Mouse (Mus musculus) midbrain, embryonic 16.5 days (tissue): ENCODE data around the gene Tbxas1. TPM values are rescaled to one million over a fixed set of nuclear protein-coding genes. Genes with fewer than 3 reads are reported as not detected.

Experiments used
- ATAC-seq: fragments of 200-750 bp; cut with Nextera tagmentation; 2 replicates; pipeline ENCODE4 v1.8.0; 2017; ENCODE audit warnings: moderate TSS enrichment
- H3K27ac ChIP-seq: fragments of 300-500 bp; sonication (generic); 2 replicates; pipeline ENCODE4 v1.5.1; 2014; ENCODE audit warnings: mild to moderate bottlenecking, low read length, mixed read lengths
- H3K27me3 ChIP-seq: fragments of 300-500 bp; sonication (generic); 2 replicates; pipeline ENCODE4 v1.6.1; 2014; ENCODE audit warnings: low read depth, low read length, mixed read lengths; ENCODE audit not compliant: control insufficient read depth, insufficient read depth
- H3K36me3 ChIP-seq: fragments of 300-500 bp; sonication (generic); 2 replicates; pipeline ENCODE4 v1.6.1; 2014; ENCODE audit warnings: mild to moderate bottlenecking, low read length, moderate library complexity, mixed read lengths; ENCODE audit not compliant: control insufficient read depth, insufficient read depth
- H3K4me1 ChIP-seq: fragments of 300-500 bp; sonication (generic); 2 replicates; pipeline ENCODE4 v1.6.1; 2014; ENCODE audit warnings: mild to moderate bottlenecking, low read length, mixed read lengths; ENCODE audit not compliant: control insufficient read depth, insufficient read depth
- H3K4me2 ChIP-seq: fragments of 300-500 bp; sonication (generic); 2 replicates; pipeline ENCODE4 v1.6.1; 2014; ENCODE audit warnings: mild to moderate bottlenecking, low read length, mixed read lengths
- H3K4me3 ChIP-seq: fragments of 300-500 bp; sonication (generic); 2 replicates; pipeline ENCODE4 v1.5.1; 2014; ENCODE audit warnings: low read depth, mild to moderate bottlenecking, low read length, moderate library complexity, mixed read lengths
- H3K9ac ChIP-seq: fragments of 300-500 bp; sonication (generic); 2 replicates; pipeline ENCODE4 v1.6.1; 2014; ENCODE audit warnings: low read depth, low read length, mixed read lengths
- H3K9me3 ChIP-seq: fragments of 300-500 bp; sonication (generic); replicated peaks from 2 replicates; pipeline ENCODE4 v1.6.1; 2014; ENCODE audit warnings: mild to moderate bottlenecking, low read length, mixed read lengths; ENCODE audit not compliant: control insufficient read depth, poor library complexity, severe bottlenecking
- WGBS: fragments of 180-500 bp; shearing (Covaris S2); extraction: QIAGEN DNeasy Blood & Tissue Kit; methylation state at CpG from one replicate; pipeline ENCODE4 v1.1.7; 2014; 5-methylcytosine and 5-hydroxymethylcytosine counted together
- polyA plus RNA-seq: library from polyadenylated mRNA; unstranded; fragments of >200 nt; fragmentation: Nextera tagmentation; extraction: Ambion mirVana; gene quantifications from 2 replicates; pipeline ENCODE4 v1.2.1, GENCODE M21; 2015

Gene Tbxas1
- 1.8 TPM in 2 replicates for polyA plus RNA-seq

GRCm38 (mm10) chr6:38875258-38876070 lies at the start of gene Tbxas1:
Tbxas1 (plus strand) TSS chr6:38875404.
- peak; percentile 36 for ATAC-seq
- H3K27me3 ChIP-seq, result no peaks in the 10 kb centered on the region
- H3K4me1 ChIP-seq, result peaks cover 37% of the 10 kb centered on the region
- no peaks in the 10 kb centered on the region for H3K9me3 ChIP-seq
- H3K9ac ChIP-seq, result peak within 1 kb of the TSS; percentile 100
- H3K27ac ChIP-seq, result peak within 1 kb of the TSS; percentile 99
- WGBS, result under 1% methylated on average over 52 of the region's 77 CpGs
- H3K4me2 ChIP-seq, result peak within 1 kb of the TSS; percentile 78
- peak within 1 kb of the TSS; percentile 100 for H3K4me3 ChIP-seq
- no peaks in the 10 kb centered on the region for H3K36me3 ChIP-seq

GRCm38 (mm10) chr6:38825886-38826285 lies 49.3 kb upstream of the Tbxas1 start:
- H3K4me3 ChIP-seq, result no peak overlapping the region
- no peaks in the 10 kb centered on the region for H3K36me3 ChIP-seq
- H3K4me1 ChIP-seq, result no peaks in the 10 kb centered on the region
- no peaks in the 10 kb centered on the region for H3K9me3 ChIP-seq
- H3K27ac ChIP-seq, result no peak overlapping the region
- H3K9ac ChIP-seq, result no peak overlapping the region
- no peak overlapping the region for H3K4me2 ChIP-seq
- no peak for ATAC-seq
- no peaks in the 10 kb centered on the region for H3K27me3 ChIP-seq

GRCm38 (mm10) chr6:38826857-38827256 lies 48.3 kb upstream of the Tbxas1 start:
- H3K4me2 ChIP-seq, result no peak overlapping the region
- no peaks in the 10 kb centered on the region for H3K4me1 ChIP-seq
- no peak overlapping the region for H3K4me3 ChIP-seq
- H3K27ac ChIP-seq, result no peak overlapping the region
- H3K9ac ChIP-seq, result no peak overlapping the region
- 89% methylated on average over 3 of the region's 3 CpGs for WGBS
- no peak for ATAC-seq
- H3K9me3 ChIP-seq, result no peaks in the 10 kb centered on the region
- no peaks in the 10 kb centered on the region for H3K27me3 ChIP-seq
- no peaks in the 10 kb centered on the region for H3K36me3 ChIP-seq

GRCm38 (mm10) chr6:38827435-38827834 lies 47.8 kb upstream of the Tbxas1 start:
- WGBS, result 84% methylated on average over 5 of the region's 5 CpGs
- no peak overlapping the region for H3K27ac ChIP-seq
- H3K27me3 ChIP-seq, result no peaks in the 10 kb centered on the region
- H3K9ac ChIP-seq, result no peak overlapping the region
- H3K36me3 ChIP-seq, result no peaks in the 10 kb centered on the region
- no peaks in the 10 kb centered on the region for H3K4me1 ChIP-seq
- H3K9me3 ChIP-seq, result no peaks in the 10 kb centered on the region
- H3K4me2 ChIP-seq, result no peak overlapping the region
- no peak for ATAC-seq
- no peak overlapping the region for H3K4me3 ChIP-seq

GRCm38 (mm10) chr6:38828211-38828610 lies 47.0 kb upstream of the Tbxas1 start:
- Histone ChIP-seq H3K4me1 (no peaks in the 10 kb centered on the region), H3K4me3 (no peak overlapping the region), H3K27me3 (no peaks in the 10 kb centered on the region), H3K9ac (no peak overlapping the region), H3K36me3 (no peaks in the 10 kb centered on the region), H3K9me3 (no peaks in the 10 kb centered on the region), H3K4me2 (no peak overlapping the region), H3K27ac (no peak overlapping the region)
- WGBS, result 93% methylated on average over 2 of the region's 2 CpGs
- ATAC-seq, result no peak

GRCm38 (mm10) chr6:38829452-38829851 lies 45.8 kb upstream of the Tbxas1 start:
- Histone ChIP-seq H3K4me1 (no peaks in the 10 kb centered on the region), H3K9ac (no peak overlapping the region), H3K4me2 (no peak overlapping the region), H3K27ac (no peak overlapping the region), H3K36me3 (no peaks in the 10 kb centered on the region), H3K9me3 (no peaks in the 10 kb centered on the region), H3K4me3 (no peak overlapping the region), H3K27me3 (no peaks in the 10 kb centered on the region)
- WGBS, result 88% methylated on average over 3 of the region's 3 CpGs
- ATAC-seq, result no peak

GRCm38 (mm10) chr6:38833721-38834120 lies 41.5 kb upstream of the Tbxas1 start:
- H3K4me2 ChIP-seq, result no peak overlapping the region
- ATAC-seq, result no peak
- no peaks in the 10 kb centered on the region for H3K36me3 ChIP-seq
- 94% methylated on average over 3 of the region's 3 CpGs for WGBS
- H3K4me1 ChIP-seq, result no peaks in the 10 kb centered on the region
- H3K27ac ChIP-seq, result no peak overlapping the region
- no peak overlapping the region for H3K9ac ChIP-seq
- H3K27me3 ChIP-seq, result no peaks in the 10 kb centered on the region
- no peak overlapping the region for H3K4me3 ChIP-seq
- no peaks in the 10 kb centered on the region for H3K9me3 ChIP-seq

- no peaks in the 10 kb centered on the region for H3K9me3 ChIP-seq
- no peak overlapping the region for H3K4me3 ChIP-seq
- WGBS, result 86% methylated on average over 2 of the region's 2 CpGs
- H3K4me2 ChIP-seq, result no peak overlapping the region
- no peaks in the 10 kb centered on the region for H3K36me3 ChIP-seq
- H3K4me1 ChIP-seq, result peaks cover under 1% of the 10 kb centered on the region; the same call in 1 of the 2 replicates
- H3K9ac ChIP-seq, result no peak overlapping the region
- H3K27ac ChIP-seq, result no peak overlapping the region
- no peak for ATAC-seq
- H3K27me3 ChIP-seq, result no peaks in the 10 kb centered on the region
Observed at GRCm38 (mm10) chr6:38834727-38835126, 40.5 kb upstream of the Tbxas1 start.

- peaks cover 4% of the 10 kb centered on the region; the same call in 1 of the 2 replicates for H3K4me1 ChIP-seq
- no peak overlapping the region for H3K9ac ChIP-seq
- H3K9me3 ChIP-seq, result no peaks in the 10 kb centered on the region
- H3K4me3 ChIP-seq, result no peak overlapping the region
- H3K36me3 ChIP-seq, result no peaks in the 10 kb centered on the region
- no peak overlapping the region for H3K27ac ChIP-seq
- H3K27me3 ChIP-seq, result no peaks in the 10 kb centered on the region
- H3K4me2 ChIP-seq, result no peak overlapping the region
- 89% methylated on average over 1 of the region's 1 CpGs for WGBS
- ATAC-seq, result no peak
Observed at GRCm38 (mm10) chr6:38835217-38835616, 40.0 kb upstream of the Tbxas1 start.
